Mouse (Mus musculus): ENCODE measurements around the gene Eed.

DNA sequence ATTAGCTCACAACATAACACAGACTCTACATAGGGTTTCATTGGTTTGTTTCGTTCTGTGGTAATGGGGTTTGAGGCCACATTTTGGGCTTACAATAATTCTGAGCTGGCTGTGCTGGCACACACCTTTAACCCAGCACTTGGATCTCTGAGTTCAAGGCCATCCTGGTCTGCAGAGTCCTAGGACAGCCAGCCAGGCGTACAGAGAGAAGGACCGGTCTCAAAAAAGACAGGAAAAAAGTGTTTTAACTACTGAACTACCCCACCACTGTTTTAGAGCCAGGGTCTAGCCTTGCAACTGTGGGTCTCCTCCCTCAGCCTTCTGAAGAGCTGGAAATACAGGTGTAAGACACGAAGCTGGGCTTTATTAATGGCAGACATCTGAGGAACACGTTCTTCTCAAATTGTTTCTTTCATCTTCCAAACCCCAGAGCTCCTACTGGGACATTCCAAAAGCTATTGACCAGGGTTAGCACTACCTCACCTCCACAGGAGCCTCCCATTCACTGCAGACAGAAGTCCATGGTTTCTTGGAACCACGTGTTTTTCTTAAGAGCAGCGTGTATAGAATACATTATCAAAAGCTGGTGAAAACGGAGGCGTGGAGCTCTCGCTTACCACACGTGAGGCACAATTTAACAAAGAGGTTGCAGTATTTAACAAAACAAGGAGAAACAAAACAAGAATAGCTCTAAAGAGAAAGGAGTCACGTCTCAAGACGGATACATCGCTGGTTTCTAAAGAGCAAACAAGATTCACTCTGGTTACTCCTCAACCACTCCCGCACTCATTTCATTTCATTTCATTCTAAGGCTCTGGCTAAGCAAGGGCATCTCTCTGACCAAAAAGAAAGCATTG lies 41.1 kb downstream of the Eed start:
- TF ChIP-seq ZNF384 (IDR thresholded peaks at IDR 0.05; ENCODE audit: low read depth, low read length) (no peak), HCFC1 (IDR thresholded peaks at IDR 0.05; ENCODE audit: borderline replicate concordance, insufficient read depth, low read length) (no peak), CHD2 (IDR thresholded peaks at IDR 0.05; ENCODE audit: low read depth, low read length) (no peak), ZC3H11A (IDR thresholded peaks at IDR 0.05; ENCODE audit: borderline replicate concordance, low read depth, low read length) (no peak)
